Mouse (Mus musculus) midbrain, postnatal 0 days (tissue): ENCODE measurements at regions not wholly inside any gene's neighbourhood (a gene's known extent, or its start where the extent isn't known, plus 50 kb on each side); places are given as distances from the start of the nearest gene placed in this dataset.

ENCODE experiments used
- ATAC-seq: fragments of 200-750 bp; cut with Nextera tagmentation; 2 replicates; pipeline ENCODE4 v1.8.0; 2017; ENCODE audit warnings: moderate number of reproducible peaks, mild to moderate bottlenecking, moderate TSS enrichment, moderate library complexity; ENCODE audit not compliant: low FRiP score
- DNase-seq: peaks from one replicate; pipeline ENCODE4 v3.0.0-alpha.2; 2015; ENCODE audit warnings: low spot score
- H3K27ac ChIP-seq: fragments of 300-500 bp; sonication (generic); 2 replicates; pipeline ENCODE4 v1.5.1; 2014; ENCODE audit warnings: low read depth, mild to moderate bottlenecking, low read length, mixed read lengths
- H3K27me3 ChIP-seq: fragments of 300-500 bp; sonication (generic); 2 replicates; pipeline ENCODE4 v1.6.1; 2014; ENCODE audit warnings: low read length, control low read depth, mixed read lengths; ENCODE audit not compliant: insufficient read depth
- H3K36me3 ChIP-seq: fragments of 300-500 bp; sonication (generic); 2 replicates; pipeline ENCODE4 v1.6.1; 2014; ENCODE audit warnings: low read length, control low read depth, mixed read lengths; ENCODE audit not compliant: insufficient read depth
- H3K4me1 ChIP-seq: fragments of 300-500 bp; sonication (generic); 2 replicates; pipeline ENCODE4 v1.6.1; 2014; ENCODE audit warnings: mild to moderate bottlenecking, control low read depth, antibody characterized with exemption, low read length, mixed read lengths; ENCODE audit not compliant: insufficient read depth
- H3K4me2 ChIP-seq: fragments of 300-500 bp; sonication (generic); 2 replicates; pipeline ENCODE4 v1.6.1; 2014; ENCODE audit warnings: low read depth, mild to moderate bottlenecking, low read length, mixed read lengths; ENCODE audit not compliant: poor library complexity, severe bottlenecking
- H3K4me3 ChIP-seq: fragments of 300-500 bp; sonication (generic); 2 replicates; pipeline ENCODE4 v1.5.1; 2014; ENCODE audit warnings: low read depth, mild to moderate bottlenecking, low read length, moderate library complexity
- H3K9ac ChIP-seq: fragments of 300-500 bp; sonication (generic); replicated peaks from 2 replicates; pipeline ENCODE4 v1.6.1; 2014; ENCODE audit warnings: mild to moderate bottlenecking, low read length, moderate library complexity, mixed read lengths; ENCODE audit not compliant: poor library complexity, severe bottlenecking
- H3K9me3 ChIP-seq: fragments of 300-500 bp; sonication (generic); 2 replicates; pipeline ENCODE4 v1.6.1; 2016; ENCODE audit warnings: low read length, control low read depth
- CTCF ChIP-seq: IDR thresholded peaks from 2 replicates; pipeline ENCODE4 v1.5.1; 2016; ENCODE audit warnings: antibody characterized with exemption, mild to moderate bottlenecking
- WGBS: fragments of 180-500 bp; shearing (Covaris S2); extraction: QIAGEN DNeasy Blood & Tissue Kit; methylation state at CpG from one replicate; pipeline ENCODE4 v1.1.7; 2014; 5-methylcytosine and 5-hydroxymethylcytosine counted together

DNA sequence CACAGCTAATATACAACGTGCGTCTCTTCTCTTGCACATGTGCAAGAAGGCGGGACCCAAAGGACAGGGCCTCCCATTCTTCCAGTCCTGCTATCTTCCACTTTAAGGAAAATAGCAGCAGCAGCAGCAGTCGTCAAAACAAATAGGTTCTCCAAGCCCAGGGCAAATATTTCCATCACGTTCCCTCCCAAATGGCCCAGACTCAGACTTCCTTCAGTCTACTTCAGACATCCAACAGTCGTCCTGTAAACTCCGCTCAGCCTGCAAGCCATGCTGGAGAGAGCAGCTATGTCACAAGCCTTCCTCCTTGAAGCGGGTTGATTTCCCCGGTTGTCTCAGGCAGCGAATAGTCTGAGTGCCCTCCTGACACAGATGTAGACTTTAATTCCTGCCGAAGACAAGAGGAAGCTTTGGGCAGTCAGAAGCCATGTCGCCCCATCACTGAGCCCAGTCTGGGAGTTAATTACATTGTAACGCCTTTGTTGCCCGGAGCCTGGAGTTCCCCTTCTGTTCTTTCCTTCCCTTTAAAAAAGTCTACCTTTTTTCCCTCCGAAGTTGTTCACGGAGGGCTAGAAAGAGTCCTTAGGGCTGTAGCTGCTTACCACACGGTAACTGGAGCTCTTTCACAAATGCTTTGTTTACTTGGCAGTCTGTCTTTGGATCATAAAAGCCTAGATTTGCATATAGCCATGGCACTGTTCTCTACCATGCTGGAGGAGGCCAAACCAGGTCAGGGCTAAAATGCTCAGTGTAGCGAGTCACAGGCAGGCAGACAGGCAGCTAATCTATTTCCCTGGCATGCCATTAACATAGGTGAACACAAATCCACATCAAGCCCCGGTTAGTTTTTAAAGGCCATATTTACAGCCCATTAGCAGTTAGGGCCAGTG lies 236.7 kb downstream of the Gm10260 start:
- Histone ChIP-seq H3K9ac (no peak overlapping the region), H3K4me1 (peaks cover 7% of the 10 kb centered on the region), H3K27me3 (no peaks in the 10 kb centered on the region), H3K27ac (0 out of 2 replicates have a peak overlapping the region, but pooled peaks have one; percentile 26), H3K4me3 (no peak overlapping the region), H3K4me2 (peak overlapping the region; percentile 9; the same call in 1 of the 2 replicates), H3K36me3 (no peaks in the 10 kb centered on the region), H3K9me3 (no peaks in the 10 kb centered on the region)
- DNase-seq (no peak), ATAC-seq (no peak)
- WGBS: 32% methylated on average over 19 of the region's 19 CpGs
- no peak for TF ChIP-seq CTCF

DNA sequence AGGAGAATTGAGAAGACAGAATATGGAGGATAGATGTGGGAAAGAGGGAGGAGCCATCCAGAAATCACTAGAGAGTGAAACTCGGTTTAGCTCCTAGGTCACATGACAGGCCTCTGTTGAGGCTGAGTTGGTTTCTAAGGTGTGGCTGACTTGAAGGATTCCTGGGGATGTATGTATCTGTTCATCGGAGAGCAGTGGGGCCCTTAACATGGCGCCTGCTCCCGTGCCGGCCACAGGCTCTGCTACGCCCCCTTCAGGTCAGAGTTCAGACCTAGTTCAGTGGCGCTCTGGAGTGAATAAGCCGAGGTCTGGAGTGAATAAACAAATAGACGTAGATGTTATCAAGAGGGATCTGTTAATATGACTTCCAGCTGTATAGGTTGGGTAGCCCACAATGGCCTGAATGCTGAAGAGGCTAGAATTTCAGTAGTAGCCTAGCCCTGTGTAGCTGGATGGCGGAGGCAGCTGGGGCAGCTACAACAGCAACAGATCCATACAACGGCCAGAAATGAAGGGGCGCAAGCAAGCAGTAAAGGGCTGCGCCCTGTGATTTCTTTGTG lies 239.4 kb downstream of the Gm10260 start:
- Histone ChIP-seq H3K9ac (no peak overlapping the region), H3K9me3 (no peaks in the 10 kb centered on the region), H3K27ac (no peak overlapping the region), H3K4me2 (no peak overlapping the region), H3K4me3 (no peak overlapping the region), H3K27me3 (no peaks in the 10 kb centered on the region), H3K36me3 (no peaks in the 10 kb centered on the region), H3K4me1 (peaks cover 7% of the 10 kb centered on the region)
- no peak for DNase-seq
- TF ChIP-seq CTCF: no peak
- no peak for ATAC-seq
- WGBS: 90% methylated on average over 13 of the region's 13 CpGs

DNA sequence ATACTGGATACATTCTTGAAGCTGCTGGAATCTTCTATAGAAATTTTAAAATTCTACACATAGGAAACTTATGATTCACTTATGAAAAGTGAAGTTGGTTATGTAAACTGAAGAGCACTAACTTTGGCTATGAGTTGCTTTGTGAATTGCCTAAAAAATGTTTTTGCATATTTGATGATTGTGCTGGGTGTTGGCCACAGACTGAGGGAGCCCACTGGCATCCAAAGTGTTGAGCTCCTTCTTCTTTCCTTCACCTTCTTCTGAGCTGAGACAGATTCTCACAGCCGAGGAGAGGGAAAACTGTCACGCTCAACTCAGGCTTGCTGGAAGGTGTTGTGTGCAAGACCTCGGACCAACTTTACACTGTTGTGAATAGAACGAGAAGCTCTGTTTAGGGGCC lies 243.7 kb downstream of the Gm10260 start:
- ATAC-seq: no peak
- H3K27me3 ChIP-seq: no peaks in the 10 kb centered on the region

DNA sequence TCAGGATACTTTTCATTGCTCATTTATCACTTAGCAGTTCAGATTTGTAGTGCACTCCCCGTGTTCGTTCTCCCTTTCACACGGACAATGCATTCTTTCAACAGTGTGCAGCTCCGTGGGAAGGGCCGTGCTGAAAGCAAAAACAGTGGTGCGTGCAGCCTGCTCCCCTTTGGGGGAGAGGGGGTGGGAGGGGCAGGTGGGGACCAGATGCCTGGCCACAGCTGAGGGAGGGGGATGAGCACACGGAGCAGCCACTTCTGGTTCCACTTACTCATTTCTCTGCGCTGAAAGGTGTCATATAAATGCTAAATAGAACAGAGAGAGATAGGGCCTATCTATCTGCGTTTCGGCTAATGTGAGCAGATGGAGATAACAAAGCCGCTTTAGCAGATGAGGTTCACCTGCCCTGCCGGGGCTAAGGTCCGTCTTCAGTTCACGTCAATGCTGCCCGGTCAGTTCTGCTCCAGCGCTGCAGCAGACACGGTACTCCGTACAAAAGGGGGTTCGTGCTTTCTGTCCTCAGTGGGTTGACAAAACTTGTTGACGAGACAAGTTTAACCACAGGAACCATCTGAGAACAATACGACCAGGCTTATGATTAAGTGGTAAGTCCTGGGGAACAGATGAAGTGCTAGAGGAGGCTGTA lies 245.9 kb downstream of the Gm10260 start:
- ATAC-seq (no peak), DNase-seq (no peak)
- TF ChIP-seq CTCF: no peak
- H3K27ac ChIP-seq: no peak overlapping the region
- no peak overlapping the region for H3K4me3 ChIP-seq
- WGBS: 60% methylated on average over 21 of the region's 21 CpGs
- H3K9me3 ChIP-seq: no peaks in the 10 kb centered on the region
- H3K9ac ChIP-seq: no peak overlapping the region
- no peaks in the 10 kb centered on the region for H3K27me3 ChIP-seq
- no peak overlapping the region for H3K4me2 ChIP-seq
- no peaks in the 10 kb centered on the region for H3K36me3 ChIP-seq
- H3K4me1 ChIP-seq: no peaks in the 10 kb centered on the region; the same call in 1 of the 2 replicates

More for the DNA sequence above, 243.7 kb downstream of the Gm10260 start:
- Histone ChIP-seq H3K36me3 (no peaks in the 10 kb centered on the region), H3K9ac (no peak overlapping the region), H3K27ac (no peak overlapping the region), H3K4me2 (no peak overlapping the region), H3K4me3 (no peak overlapping the region), H3K9me3 (no peaks in the 10 kb centered on the region), H3K4me1 (no peaks in the 10 kb centered on the region; the same call in 1 of the 2 replicates)
- no peak for TF ChIP-seq CTCF
- WGBS: 95% methylated on average over 4 of the region's 4 CpGs
- no peak for DNase-seq

DNA sequence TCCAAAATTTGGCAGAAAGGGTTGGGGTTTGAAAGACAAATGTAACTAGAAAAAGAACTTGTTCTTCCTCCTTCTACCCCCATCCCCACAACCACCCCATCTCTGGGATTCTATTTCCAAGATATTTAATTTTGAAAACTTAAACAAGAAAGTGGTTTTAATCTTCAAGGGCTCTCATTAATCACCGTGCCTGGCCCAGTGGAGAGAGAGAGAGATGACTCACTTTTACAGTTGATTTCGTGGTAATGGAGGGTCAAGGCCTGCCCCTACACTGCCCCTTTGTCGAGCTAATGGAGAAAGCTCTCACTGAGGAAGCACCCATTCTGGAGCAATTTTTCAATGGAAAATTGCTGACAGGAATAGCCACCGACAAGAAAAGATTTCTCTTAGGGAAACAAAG lies 247.9 kb downstream of the Gm10260 start:
- 86% methylated on average over 4 of the region's 4 CpGs for WGBS
- H3K9me3 ChIP-seq: no peaks in the 10 kb centered on the region
- H3K4me1 ChIP-seq: no peaks in the 10 kb centered on the region; the same call in 1 of the 2 replicates
- no peak overlapping the region for H3K4me2 ChIP-seq
- no peak overlapping the region for H3K9ac ChIP-seq
- no peaks in the 10 kb centered on the region for H3K36me3 ChIP-seq
- H3K4me3 ChIP-seq: no peak overlapping the region
- no peak for TF ChIP-seq CTCF
- DNase-seq (no peak), ATAC-seq (no peak)
- no peak overlapping the region for H3K27ac ChIP-seq
- no peaks in the 10 kb centered on the region for H3K27me3 ChIP-seq
